Mouse (Mus musculus): Measurements from ENCODE around the gene Psmd11. TPM values are rescaled to one million over a fixed set of nuclear protein-coding genes. Genes with fewer than 3 reads are reported as not detected.

Psmd11 gene
- polyA plus RNA-seq, 1 experiment: 57.2 TPM

- TF ChIP-seq GATA1 (IDR thresholded peaks at IDR 0.05; ENCODE audit: low read length): no peak
Observed at GRCm38 (mm10) chr11:80421421-80422047, 6.9 kb upstream of the Psmd11 start.

- TF ChIP-seq GATA1 (IDR thresholded peaks at IDR 0.05; ENCODE audit: low read length): no peak
Observed at GRCm38 (mm10) chr11:80424691-80425090, 3.7 kb upstream of the Psmd11 start.

- no peak for TF ChIP-seq GATA1 (IDR thresholded peaks at IDR 0.05; ENCODE audit: low read length)
Observed at GRCm38 (mm10) chr11:80425247-80425778, 3.1 kb upstream of the Psmd11 start.

DNA sequence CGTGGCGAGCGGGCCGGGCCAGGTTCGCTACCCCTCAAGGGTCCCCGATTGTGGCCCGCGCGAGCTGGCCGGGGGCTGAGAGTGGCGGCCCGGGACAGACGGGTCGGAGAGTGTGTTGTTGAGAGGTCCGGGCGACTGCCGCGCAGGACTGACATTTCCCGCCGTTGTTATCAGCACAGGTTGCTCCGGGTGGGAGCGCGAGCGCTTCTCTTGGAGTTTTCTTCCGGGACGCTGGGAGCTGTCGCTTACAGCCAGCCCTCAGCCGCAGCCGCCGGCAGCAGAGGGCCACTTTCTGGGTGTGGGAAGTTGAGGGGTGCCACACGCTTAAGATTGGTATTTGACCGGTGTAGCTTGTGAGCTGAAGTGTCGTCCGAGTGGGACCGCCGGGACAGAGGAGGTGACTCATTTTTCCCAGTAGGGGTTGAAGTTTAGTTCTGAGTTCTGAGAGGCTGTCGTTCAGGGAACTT lies 627 bp downstream of the Psmd11 start:
- TF ChIP-seq GATA1 (IDR thresholded peaks at IDR 0.05; ENCODE audit: low read length): no peak

DNA sequence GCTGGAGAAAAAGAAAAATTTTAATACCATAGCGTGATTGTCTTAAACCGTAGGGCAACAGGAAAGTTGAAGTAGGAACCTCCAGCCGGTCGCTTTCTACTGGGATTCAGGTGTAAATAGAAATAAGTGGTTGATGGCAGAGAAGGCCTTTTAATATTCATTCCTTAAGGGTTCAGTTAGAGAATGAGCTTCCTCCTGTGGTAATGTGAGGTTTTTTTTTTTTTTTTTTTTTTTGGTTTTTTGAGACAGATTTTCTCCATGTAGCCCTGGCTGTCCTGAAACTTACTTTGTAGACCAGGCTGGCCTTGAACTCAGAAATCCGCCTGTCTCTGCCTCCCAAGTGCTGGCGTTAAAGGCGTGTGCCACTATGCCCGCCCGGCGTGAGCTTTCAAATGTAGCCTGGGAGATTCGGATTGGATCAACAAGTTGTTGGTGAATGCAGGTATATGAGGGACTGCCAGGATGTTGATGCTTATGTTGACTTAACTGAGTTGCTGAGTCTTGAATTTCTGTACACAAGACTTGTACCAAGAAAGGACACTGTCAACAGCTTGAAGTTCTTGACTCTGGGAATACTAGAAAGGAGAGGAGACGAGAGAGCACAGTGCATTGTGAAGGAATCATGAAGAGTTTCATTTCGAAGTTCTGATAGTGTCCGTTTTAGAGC lies 1.2 kb downstream of the Psmd11 start:
- no peak for TF ChIP-seq GATA1 (IDR thresholded peaks at IDR 0.05; ENCODE audit: low read length)

DNA sequence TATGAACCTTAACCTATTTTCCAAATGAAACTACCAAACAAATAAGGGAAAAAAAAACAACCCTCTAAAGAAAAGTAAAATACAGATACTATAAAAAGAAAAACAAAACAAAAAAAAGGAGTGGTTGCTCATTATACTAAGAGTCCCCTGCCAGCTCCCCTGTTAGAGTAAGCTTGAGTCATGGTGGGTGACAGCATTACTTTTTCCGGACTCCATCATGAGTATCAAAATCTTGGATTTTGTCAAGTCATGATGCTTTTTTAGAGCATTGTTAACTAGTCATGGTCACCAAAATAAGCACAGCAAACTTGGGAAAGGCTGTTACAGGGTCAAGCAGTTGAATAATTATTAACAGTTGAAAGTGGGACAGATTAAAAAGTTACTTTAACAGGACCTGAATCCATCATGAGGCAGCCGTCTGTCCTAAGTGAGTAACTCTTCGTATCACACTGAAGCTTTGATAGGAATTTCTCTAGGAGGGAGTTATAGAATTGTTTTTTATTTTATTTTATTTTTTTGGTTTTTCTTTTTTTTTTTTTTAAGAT lies 2.0 kb downstream of the Psmd11 start:
- TF ChIP-seq GATA1 (IDR thresholded peaks at IDR 0.05; ENCODE audit: low read length): no peak

DNA sequence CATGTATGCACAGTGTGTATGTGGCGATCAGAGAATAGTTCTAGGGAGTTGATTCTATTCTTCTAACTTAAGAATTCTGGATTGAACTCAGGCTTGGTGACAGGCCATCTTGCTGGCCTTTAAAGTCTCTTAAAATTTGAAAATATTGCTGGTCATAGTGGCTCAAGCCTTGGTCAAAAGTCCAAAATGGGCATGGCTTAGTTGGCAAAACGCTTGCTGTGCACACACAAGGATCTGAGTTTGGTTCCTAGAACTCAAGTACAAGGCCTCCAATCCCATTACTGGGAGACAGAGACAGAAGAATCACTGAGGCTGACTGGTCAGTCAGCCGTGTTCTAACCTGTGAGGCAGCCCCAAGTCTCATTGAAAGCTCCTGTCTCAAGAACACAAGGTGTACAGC lies 18.5 kb downstream of the Psmd11 start:
- no peak for TF ChIP-seq GATA1 (IDR thresholded peaks at IDR 0.05; ENCODE audit: low read length)

DNA sequence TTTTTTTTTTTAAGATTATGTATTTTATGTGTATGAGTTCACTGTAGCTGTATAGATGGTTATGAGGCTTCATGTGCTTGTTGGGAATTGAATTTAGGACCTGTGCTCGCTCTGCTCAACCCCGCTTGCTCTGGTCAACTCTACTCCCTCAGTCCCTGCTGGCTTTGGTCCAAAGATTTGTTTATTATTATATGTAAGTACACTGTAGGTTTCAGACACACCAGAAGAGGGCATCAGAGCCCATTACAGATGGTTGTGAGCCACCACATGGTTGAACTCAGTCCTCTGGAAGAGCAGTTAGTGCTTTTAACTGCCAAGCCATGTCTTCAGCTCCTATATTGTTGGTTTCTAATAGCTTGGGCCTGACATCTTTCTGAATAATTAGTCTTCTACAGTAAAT lies 21.4 kb downstream of the Psmd11 start:
- no peak for TF ChIP-seq GATA1 (IDR thresholded peaks at IDR 0.05; ENCODE audit: low read length)

DNA sequence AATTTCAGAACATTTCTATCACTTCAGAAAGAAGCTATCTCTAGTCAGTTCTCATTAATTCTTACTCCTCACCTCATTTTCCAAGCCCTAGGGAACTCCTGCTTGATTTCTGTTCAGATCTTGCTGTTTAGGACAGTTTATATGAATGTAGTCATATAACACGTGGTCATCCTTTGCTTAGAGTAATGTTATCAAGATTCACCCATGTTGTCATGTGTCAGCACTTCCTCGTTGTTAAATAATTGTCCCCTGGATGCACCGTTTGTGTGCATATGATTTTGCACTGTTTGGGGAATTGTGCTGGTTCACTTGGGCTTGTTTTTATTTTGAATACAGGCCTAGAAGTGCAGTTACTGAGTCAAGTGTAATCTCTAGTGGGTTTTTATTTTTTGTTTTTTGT lies 23.8 kb downstream of the Psmd11 start:
- TF ChIP-seq GATA1 (IDR thresholded peaks at IDR 0.05; ENCODE audit: low read length): peak; percentile 10

GRCm38 (mm10) chr11:80453198-80453597 lies 24.8 kb downstream of the Psmd11 start:
- peak; percentile 38 for TF ChIP-seq GATA1 (IDR thresholded peaks at IDR 0.05; ENCODE audit: low read length)

- no peak for TF ChIP-seq GATA1 (IDR thresholded peaks at IDR 0.05; ENCODE audit: low read length)
Observed at GRCm38 (mm10) chr11:80471836-80472605, 43.6 kb downstream of the Psmd11 start.

GRCm38 (mm10) chr11:80474175-80474691 lies 45.8 kb downstream of the Psmd11 start:
- no peak for TF ChIP-seq GATA1 (IDR thresholded peaks at IDR 0.05; ENCODE audit: low read length)

DNA sequence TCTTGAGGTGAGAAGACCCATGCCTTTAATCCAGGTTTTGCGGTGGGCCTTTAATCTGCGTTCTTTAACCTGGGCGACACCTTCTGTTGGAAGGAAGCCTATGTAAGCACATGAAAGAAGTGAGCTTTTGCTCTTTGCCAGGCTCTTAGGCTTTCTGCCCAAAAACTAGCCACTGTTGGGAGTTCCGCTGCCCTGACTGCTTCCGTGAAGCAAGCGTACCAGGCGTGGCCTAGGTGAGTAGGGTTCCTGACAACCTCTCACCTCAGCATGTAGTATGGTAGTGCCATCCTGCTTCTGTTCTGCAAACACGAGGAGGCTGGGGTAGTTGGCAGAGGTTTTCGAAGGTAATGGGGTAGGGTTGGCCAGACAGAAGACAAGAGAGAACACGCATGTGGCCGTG lies 46.4 kb downstream of the Psmd11 start:
- no peak for TF ChIP-seq GATA1 (IDR thresholded peaks at IDR 0.05; ENCODE audit: low read length)

DNA sequence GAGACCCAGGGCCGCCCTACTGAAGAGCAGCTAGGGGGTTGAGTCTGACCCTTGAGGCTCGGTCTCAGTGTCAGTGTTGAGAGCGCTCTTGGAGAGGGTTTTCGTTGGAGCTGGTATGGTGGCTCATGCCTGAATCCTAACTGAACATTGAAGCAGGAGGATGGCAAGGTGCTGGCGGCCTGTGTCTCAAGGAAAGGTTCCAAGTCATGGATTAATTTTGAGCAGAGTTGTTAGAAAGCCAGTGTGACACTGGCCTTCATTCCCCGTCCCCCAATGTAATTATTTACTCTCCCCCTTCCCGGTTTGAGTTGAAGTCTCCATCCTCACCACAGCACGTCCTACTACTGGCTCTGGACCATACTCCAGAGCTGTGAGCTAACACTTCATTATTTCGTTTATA lies 47.1 kb downstream of the Psmd11 start:
- TF ChIP-seq GATA1 (IDR thresholded peaks at IDR 0.05; ENCODE audit: low read length): no peak

Measured in G1E-ER4 (cell line).